Mouse (Mus musculus) liver, adult 2 months (tissue): Measurements from ENCODE around the gene Lamp3.

Source experiments
- CTCF ChIP-seq: fragments of 200-500 bp; IDR thresholded peaks from 2 replicates; pipeline ENCODE4 v1.5.1; 2011; ENCODE audit warnings: low read depth, low read length, control low read depth
- POLR2A ChIP-seq: fragments of 200-500 bp; IDR thresholded peaks from 2 replicates; pipeline ENCODE4 v1.6.1; 2011; ENCODE audit warnings: low read length, control low read depth; ENCODE audit not compliant: insufficient read depth; ENCODE audit errors: extremely low read depth

- TF ChIP-seq CTCF (no peak), POLR2A (no peak)
Measured at GRCm38 (mm10) chr16:19629816-19630215, 76.4 kb downstream of the Lamp3 start, which contains the start of gene Olfr171.
